Mouse (Mus musculus): ENCODE results near the gene Krt18. TPM values are rescaled to one million over a fixed set of nuclear protein-coding genes. Genes with fewer than 3 reads are reported as not detected.

The Krt18 gene
- polyA plus RNA-seq, 1 experiment from 2014 or later = 26.8 TPM

- peaks cover 17% of the 10 kb centered on the region for H3K27me3 ChIP-seq (ENCODE audit: control insufficient read depth, insufficient read depth, low read length)
- no peak for DNase-seq (ENCODE audit: low spot score)
- H3K4me1 ChIP-seq (ENCODE audit: control insufficient read depth, insufficient read depth, low read length) = peaks cover 16% of the 10 kb centered on the region
Measured at GRCm38 (mm10) chr15:102004189-102004588, 23.8 kb upstream of the Krt18 start, which contains the start of gene Krt8. Krt8 (minus strand) TSS chr15:102004482.

GRCm38 (mm10) chr15:102005290-102005689 is 22.7 kb upstream of the Krt18 start:
- 53% methylated on average over 4 of the region's 4 CpGs for WGBS
- ATAC-seq (ENCODE audit: insufficient number of reproducible peaks, low FRiP score, low TSS enrichment, low read depth) = no peak
- Histone ChIP-seq H3K4me2 (ENCODE audit: low read depth, severe bottlenecking) (no peak overlapping the region), H3K4me1 (ENCODE audit: control insufficient read depth, insufficient read depth, low read length) (peaks cover 16% of the 10 kb centered on the region), H3K36me3 (ENCODE audit: control insufficient read depth, insufficient read depth, low read length) (no peaks in the 10 kb centered on the region), H3K27me3 (ENCODE audit: control insufficient read depth, insufficient read depth, low read length) (peaks cover 17% of the 10 kb centered on the region), H3K9me3 (ENCODE audit: control insufficient read depth, low read length) (no peaks in the 10 kb centered on the region), H3K9ac (ENCODE audit: low read length) (no peak overlapping the region), H3K27ac (replicated peaks; ENCODE audit: low read depth, low read length) (no peak overlapping the region), H3K4me3 (ENCODE audit: low read depth, low read length) (no peak overlapping the region)
- DNase-seq (ENCODE audit: low spot score) = no peak

More at GRCm38 (mm10) chr15:102004189-102004588, 23.8 kb upstream of the Krt18 start, which contains the start of gene Krt8:
- no peak within 1 kb of the TSS for H3K27ac ChIP-seq (replicated peaks; ENCODE audit: low read depth, low read length)
- no peak within 1 kb of the TSS; the same call in 1 of the 2 replicates for H3K9ac ChIP-seq (ENCODE audit: low read length)
- no peak for ATAC-seq (ENCODE audit: insufficient number of reproducible peaks, low FRiP score, low TSS enrichment, low read depth)
- no peaks in the 10 kb centered on the region for H3K9me3 ChIP-seq (ENCODE audit: control insufficient read depth, low read length)
- 10% methylated on average over 10 of the region's 11 CpGs for WGBS
- H3K4me2 ChIP-seq (ENCODE audit: low read depth, severe bottlenecking) = peak within 1 kb of the TSS; percentile 48
- peak within 1 kb of the TSS; percentile 27 for H3K4me3 ChIP-seq (ENCODE audit: low read depth, low read length)
- no peaks in the 10 kb centered on the region for H3K36me3 ChIP-seq (ENCODE audit: control insufficient read depth, insufficient read depth, low read length)

GRCm38 (mm10) chr15:102006317-102006716 is 21.7 kb upstream of the Krt18 start:
- Histone ChIP-seq H3K4me3 (ENCODE audit: low read depth, low read length) (no peak overlapping the region), H3K27me3 (ENCODE audit: control insufficient read depth, insufficient read depth, low read length) (peaks cover 17% of the 10 kb centered on the region), H3K9me3 (ENCODE audit: control insufficient read depth, low read length) (no peaks in the 10 kb centered on the region), H3K4me2 (ENCODE audit: low read depth, severe bottlenecking) (no peak overlapping the region), H3K4me1 (ENCODE audit: control insufficient read depth, insufficient read depth, low read length) (peaks cover 16% of the 10 kb centered on the region), H3K27ac (replicated peaks; ENCODE audit: low read depth, low read length) (no peak overlapping the region), H3K36me3 (ENCODE audit: control insufficient read depth, insufficient read depth, low read length) (no peaks in the 10 kb centered on the region), H3K9ac (ENCODE audit: low read length) (no peak overlapping the region)
- DNase-seq (ENCODE audit: low spot score) (no peak), ATAC-seq (ENCODE audit: insufficient number of reproducible peaks, low FRiP score, low TSS enrichment, low read depth) (no peak)
- 22% methylated on average over 11 of the region's 11 CpGs for WGBS

- Histone ChIP-seq H3K27me3 (ENCODE audit: control insufficient read depth, insufficient read depth, low read length) (peaks cover 17% of the 10 kb centered on the region), H3K4me3 (ENCODE audit: low read depth, low read length) (no peak overlapping the region), H3K4me2 (ENCODE audit: low read depth, severe bottlenecking) (no peak overlapping the region), H3K9me3 (ENCODE audit: control insufficient read depth, low read length) (no peaks in the 10 kb centered on the region), H3K36me3 (ENCODE audit: control insufficient read depth, insufficient read depth, low read length) (no peaks in the 10 kb centered on the region), H3K4me1 (ENCODE audit: control insufficient read depth, insufficient read depth, low read length) (peaks cover 16% of the 10 kb centered on the region), H3K27ac (replicated peaks; ENCODE audit: low read depth, low read length) (no peak overlapping the region), H3K9ac (ENCODE audit: low read length) (no peak overlapping the region)
- no peak for DNase-seq (ENCODE audit: low spot score)
- ATAC-seq (ENCODE audit: insufficient number of reproducible peaks, low FRiP score, low TSS enrichment, low read depth) = no peak
- WGBS = 51% methylated on average over 12 of the region's 12 CpGs
Measured at GRCm38 (mm10) chr15:102007097-102008069, 20.6 kb upstream of the Krt18 start.

- ATAC-seq (ENCODE audit: insufficient number of reproducible peaks, low FRiP score, low TSS enrichment, low read depth) = no peak
- no peak overlapping the region for H3K9ac ChIP-seq (ENCODE audit: low read length)
Measured at GRCm38 (mm10) chr15:102010569-102011245, 17.3 kb upstream of the Krt18 start.

GRCm38 (mm10) chr15:102012260-102012765 is 15.7 kb upstream of the Krt18 start:
- Histone ChIP-seq H3K4me2 (ENCODE audit: low read depth, severe bottlenecking) (no peak overlapping the region), H3K4me1 (ENCODE audit: control insufficient read depth, insufficient read depth, low read length) (peaks cover 4% of the 10 kb centered on the region; the same call in 1 of the 2 replicates), H3K9me3 (ENCODE audit: control insufficient read depth, low read length) (no peaks in the 10 kb centered on the region), H3K27me3 (ENCODE audit: control insufficient read depth, insufficient read depth, low read length) (no peaks in the 10 kb centered on the region), H3K9ac (ENCODE audit: low read length) (no peak overlapping the region), H3K36me3 (ENCODE audit: control insufficient read depth, insufficient read depth, low read length) (no peaks in the 10 kb centered on the region), H3K4me3 (ENCODE audit: low read depth, low read length) (no peak overlapping the region), H3K27ac (replicated peaks; ENCODE audit: low read depth, low read length) (no peak overlapping the region)
- DNase-seq (ENCODE audit: low spot score) (no peak), ATAC-seq (ENCODE audit: insufficient number of reproducible peaks, low FRiP score, low TSS enrichment, low read depth) (no peak)
- WGBS = 63% methylated on average over 4 of the region's 4 CpGs

More at GRCm38 (mm10) chr15:102010569-102011245, 17.3 kb upstream of the Krt18 start:
- no peaks in the 10 kb centered on the region; the same call in 1 of the 2 replicates for H3K27me3 ChIP-seq (ENCODE audit: control insufficient read depth, insufficient read depth, low read length)
- H3K4me3 ChIP-seq (ENCODE audit: low read depth, low read length) = no peak overlapping the region
- no peaks in the 10 kb centered on the region for H3K9me3 ChIP-seq (ENCODE audit: control insufficient read depth, low read length)
- no peak for DNase-seq (ENCODE audit: low spot score)
- H3K4me2 ChIP-seq (ENCODE audit: low read depth, severe bottlenecking) = no peak overlapping the region
- 78% methylated on average over 3 of the region's 3 CpGs for WGBS
- no peak overlapping the region for H3K27ac ChIP-seq (replicated peaks; ENCODE audit: low read depth, low read length)
- no peaks in the 10 kb centered on the region for H3K36me3 ChIP-seq (ENCODE audit: control insufficient read depth, insufficient read depth, low read length)
- peaks cover 11% of the 10 kb centered on the region for H3K4me1 ChIP-seq (ENCODE audit: control insufficient read depth, insufficient read depth, low read length)

- Histone ChIP-seq H3K4me1 (ENCODE audit: control insufficient read depth, insufficient read depth, low read length) (no peaks in the 10 kb centered on the region), H3K9me3 (ENCODE audit: control insufficient read depth, low read length) (no peaks in the 10 kb centered on the region), H3K4me2 (ENCODE audit: low read depth, severe bottlenecking) (no peak overlapping the region), H3K9ac (ENCODE audit: low read length) (no peak overlapping the region), H3K27me3 (ENCODE audit: control insufficient read depth, insufficient read depth, low read length) (no peaks in the 10 kb centered on the region), H3K4me3 (ENCODE audit: low read depth, low read length) (no peak overlapping the region), H3K36me3 (ENCODE audit: control insufficient read depth, insufficient read depth, low read length) (no peaks in the 10 kb centered on the region), H3K27ac (replicated peaks; ENCODE audit: low read depth, low read length) (no peak overlapping the region)
- no peak for ATAC-seq (ENCODE audit: insufficient number of reproducible peaks, low FRiP score, low TSS enrichment, low read depth)
- no peak for DNase-seq (ENCODE audit: low spot score)
- 38% methylated on average over 3 of the region's 3 CpGs for WGBS
Measured at GRCm38 (mm10) chr15:102013651-102014050, 14.3 kb upstream of the Krt18 start.

GRCm38 (mm10) chr15:102014848-102015247 is 13.1 kb upstream of the Krt18 start:
- no peak for DNase-seq (ENCODE audit: low spot score)
- Histone ChIP-seq H3K4me3 (ENCODE audit: low read depth, low read length) (no peak overlapping the region), H3K4me2 (ENCODE audit: low read depth, severe bottlenecking) (no peak overlapping the region), H3K9me3 (ENCODE audit: control insufficient read depth, low read length) (no peaks in the 10 kb centered on the region), H3K27ac (replicated peaks; ENCODE audit: low read depth, low read length) (no peak overlapping the region), H3K9ac (ENCODE audit: low read length) (no peak overlapping the region), H3K4me1 (ENCODE audit: control insufficient read depth, insufficient read depth, low read length) (no peaks in the 10 kb centered on the region), H3K36me3 (ENCODE audit: control insufficient read depth, insufficient read depth, low read length) (no peaks in the 10 kb centered on the region), H3K27me3 (ENCODE audit: control insufficient read depth, insufficient read depth, low read length) (no peaks in the 10 kb centered on the region)
- 68% methylated on average over 4 of the region's 4 CpGs for WGBS
- ATAC-seq (ENCODE audit: insufficient number of reproducible peaks, low FRiP score, low TSS enrichment, low read depth) = no peak
